Mouse (Mus musculus) small intestine, adult 2 months (tissue): ENCODE measurements around the gene Dok7.

Experiments used
- CTCF ChIP-seq: fragments of 200-500 bp; IDR thresholded peaks from 2 replicates; pipeline ENCODE4 v1.5.1; 2012; ENCODE audit warnings: low read depth, mild to moderate bottlenecking, control low read depth, inconsistent platforms, low read length, moderate library complexity, mixed read lengths; ENCODE audit not compliant: insufficient replicate concordance, insufficient read length; ENCODE audit errors: extremely low read depth
- POLR2A ChIP-seq: fragments of 200-500 bp; IDR thresholded peaks from 2 replicates; pipeline ENCODE4 v1.6.1; 2012; ENCODE audit warnings: low read depth, mild to moderate bottlenecking, control low read depth, inconsistent platforms, low read length, moderate library complexity

- TF ChIP-seq CTCF: no peak
- no peak for TF ChIP-seq POLR2A
Measured at GRCm38 (mm10) chr5:35116002-35116401, 59.4 kb downstream of the Dok7 start.
